Mouse (Mus musculus) liver, embryonic 16.5 days (tissue): Measurements from ENCODE around the gene Iqsec1. TPM values are rescaled to one million over a fixed set of nuclear protein-coding genes. Genes with fewer than 3 reads are reported as not detected.

Source experiments
- ATAC-seq: fragments of 200-750 bp; cut with Nextera tagmentation; 2 replicates; pipeline ENCODE4 v1.8.0; 2017; ENCODE audit warnings: low read depth, mild to moderate bottlenecking, moderate number of reproducible peaks, moderate library complexity
- H3K27ac ChIP-seq: fragments of 300-500 bp; sonication (generic); 2 replicates; pipeline ENCODE4 v1.5.1; 2014; ENCODE audit warnings: mild to moderate bottlenecking, low read length
- H3K27me3 ChIP-seq: fragments of 300-500 bp; sonication (generic); 2 replicates; pipeline ENCODE4 v1.6.1; 2014; ENCODE audit warnings: low read depth, low read length, mixed read lengths; ENCODE audit not compliant: control insufficient read depth, insufficient read depth
- H3K36me3 ChIP-seq: fragments of 300-500 bp; sonication (generic); 2 replicates; pipeline ENCODE4 v1.6.1; 2014; ENCODE audit warnings: mild to moderate bottlenecking; ENCODE audit not compliant: control insufficient read depth, insufficient read depth
- H3K4me1 ChIP-seq: fragments of 300-500 bp; sonication (generic); 2 replicates; pipeline ENCODE4 v1.6.1; 2014; ENCODE audit warnings: low read depth, low read length, mixed read lengths; ENCODE audit not compliant: control insufficient read depth
- H3K4me2 ChIP-seq: fragments of 300-500 bp; sonication (generic); 2 replicates; pipeline ENCODE4 v1.6.1; 2014; ENCODE audit warnings: low read depth, low read length, mixed read lengths
- H3K4me3 ChIP-seq: fragments of 300-500 bp; sonication (generic); 2 replicates; pipeline ENCODE4 v1.5.1; 2014; ENCODE audit warnings: low read depth, mild to moderate bottlenecking, low read length
- H3K9ac ChIP-seq: fragments of 300-500 bp; sonication (generic); 2 replicates; pipeline ENCODE4 v1.6.1; 2014; ENCODE audit warnings: low read depth, low read length
- H3K9me3 ChIP-seq: fragments of 300-500 bp; sonication (generic); replicated peaks from 2 replicates; pipeline ENCODE4 v1.6.1; 2016; ENCODE audit warnings: low read length; ENCODE audit not compliant: control insufficient read depth
- WGBS: fragments of 180-500 bp; shearing (Covaris S2); extraction: QIAGEN DNeasy Blood & Tissue Kit; methylation state at CpG from one replicate; pipeline ENCODE4 v1.1.7; 2014; ENCODE audit not compliant: insufficient replicate concordance; 5-methylcytosine and 5-hydroxymethylcytosine counted together
- polyA plus RNA-seq: library from polyadenylated mRNA; unstranded; fragments of >200 nt; fragmentation: Nextera tagmentation; extraction: Ambion mirVana; gene quantifications from 2 replicates; pipeline ENCODE4 v1.2.1, GENCODE M21; 2015

The Iqsec1 gene
- polyA plus RNA-seq, 1 experiment from 2014 or later = 3.6 TPM

GRCm38 (mm10) chr6:90722993-90723392 lies 265.5 kb downstream of the Iqsec1 start:
- no peak for ATAC-seq
- Histone ChIP-seq H3K9ac (no peak overlapping the region), H3K27ac (no peak overlapping the region), H3K4me3 (no peak overlapping the region), H3K4me2 (no peak overlapping the region), H3K9me3 (no peaks in the 10 kb centered on the region), H3K4me1 (no peaks in the 10 kb centered on the region; the same call in 1 of the 2 replicates), H3K27me3 (no peaks in the 10 kb centered on the region), H3K36me3 (no peaks in the 10 kb centered on the region)
- 59% methylated on average over 3 of the region's 3 CpGs for WGBS

GRCm38 (mm10) chr6:90720996-90721746 lies 267.3 kb downstream of the Iqsec1 start:
- Histone ChIP-seq H3K27me3 (no peaks in the 10 kb centered on the region), H3K4me2 (no peak overlapping the region), H3K4me3 (no peak overlapping the region), H3K4me1 (peaks cover 4% of the 10 kb centered on the region; the same call in 1 of the 2 replicates), H3K27ac (no peak overlapping the region), H3K9me3 (no peaks in the 10 kb centered on the region), H3K9ac (no peak overlapping the region), H3K36me3 (no peaks in the 10 kb centered on the region)
- WGBS = 38% methylated on average over 5 of the region's 5 CpGs
- no peak for ATAC-seq

GRCm38 (mm10) chr6:90720201-90720600 lies 268.3 kb downstream of the Iqsec1 start:
- Histone ChIP-seq H3K36me3 (no peaks in the 10 kb centered on the region), H3K9ac (no peak overlapping the region), H3K4me3 (no peak overlapping the region), H3K27me3 (no peaks in the 10 kb centered on the region), H3K4me2 (no peak overlapping the region), H3K4me1 (peaks cover 12% of the 10 kb centered on the region), H3K27ac (no peak overlapping the region), H3K9me3 (no peaks in the 10 kb centered on the region)
- no peak for ATAC-seq
- 30% methylated on average over 3 of the region's 3 CpGs for WGBS

GRCm38 (mm10) chr6:90719402-90719801 lies 269.1 kb downstream of the Iqsec1 start:
- no peak overlapping the region for H3K4me3 ChIP-seq
- H3K9me3 ChIP-seq = no peaks in the 10 kb centered on the region
- no peak for ATAC-seq
- H3K9ac ChIP-seq = no peak overlapping the region
- WGBS = 75% methylated on average over 6 of the region's 6 CpGs
- no peaks in the 10 kb centered on the region for H3K27me3 ChIP-seq
- H3K4me2 ChIP-seq = no peak overlapping the region
- peaks cover 20% of the 10 kb centered on the region for H3K4me1 ChIP-seq
- no peak overlapping the region for H3K27ac ChIP-seq
- H3K36me3 ChIP-seq = no peaks in the 10 kb centered on the region

- Histone ChIP-seq H3K9ac (no peak overlapping the region), H3K4me3 (no peak overlapping the region), H3K36me3 (no peaks in the 10 kb centered on the region), H3K27ac (no peak overlapping the region), H3K9me3 (no peaks in the 10 kb centered on the region), H3K27me3 (no peaks in the 10 kb centered on the region), H3K4me1 (peaks cover 26% of the 10 kb centered on the region), H3K4me2 (no peak overlapping the region)
- 81% methylated on average over 3 of the region's 3 CpGs for WGBS
- ATAC-seq = no peak
These were observed 270.0 kb downstream of the Iqsec1 start for GRCm38 (mm10) chr6:90718477-90718876.

- 42% methylated on average over 1 of the region's 1 CpGs for WGBS
- no peaks in the 10 kb centered on the region for H3K9me3 ChIP-seq
- H3K27me3 ChIP-seq = no peaks in the 10 kb centered on the region
- peaks cover 33% of the 10 kb centered on the region for H3K4me1 ChIP-seq
- ATAC-seq = no peak
- H3K4me2 ChIP-seq = no peak overlapping the region
- no peak overlapping the region for H3K9ac ChIP-seq
- H3K36me3 ChIP-seq = no peaks in the 10 kb centered on the region
- no peak overlapping the region for H3K27ac ChIP-seq
- H3K4me3 ChIP-seq = no peak overlapping the region
These were observed 270.8 kb downstream of the Iqsec1 start for GRCm38 (mm10) chr6:90717711-90718110.

GRCm38 (mm10) chr6:90716853-90717252 lies 271.6 kb downstream of the Iqsec1 start:
- H3K9me3 ChIP-seq = no peaks in the 10 kb centered on the region
- H3K4me3 ChIP-seq = peak overlapping the region; percentile 84
- H3K36me3 ChIP-seq = no peaks in the 10 kb centered on the region
- H3K27ac ChIP-seq = no peak overlapping the region
- WGBS = 42% methylated on average over 4 of the region's 4 CpGs
- H3K4me2 ChIP-seq = peak overlapping the region; percentile 84
- H3K27me3 ChIP-seq = no peaks in the 10 kb centered on the region
- H3K4me1 ChIP-seq = peaks cover 42% of the 10 kb centered on the region
- ATAC-seq = no peak
- no peak overlapping the region for H3K9ac ChIP-seq

GRCm38 (mm10) chr6:90716066-90716704 lies 272.3 kb downstream of the Iqsec1 start:
- H3K9me3 ChIP-seq = no peaks in the 10 kb centered on the region
- H3K27me3 ChIP-seq = no peaks in the 10 kb centered on the region
- peak overlapping the region; percentile 84 for H3K4me3 ChIP-seq
- H3K36me3 ChIP-seq = no peaks in the 10 kb centered on the region
- peaks cover 49% of the 10 kb centered on the region for H3K4me1 ChIP-seq
- WGBS = under 1% methylated on average over 48 of the region's 49 CpGs
- peak; percentile 85 for ATAC-seq
- peak overlapping the region; percentile 81 for H3K27ac ChIP-seq
- H3K4me2 ChIP-seq = peak overlapping the region; percentile 84
- H3K9ac ChIP-seq = peak overlapping the region; percentile 88

- peak overlapping the region; percentile 81 for H3K27ac ChIP-seq
- no peaks in the 10 kb centered on the region for H3K27me3 ChIP-seq
- H3K4me1 ChIP-seq = peaks cover 57% of the 10 kb centered on the region
- H3K9me3 ChIP-seq = no peaks in the 10 kb centered on the region
- peak overlapping the region; percentile 84 for H3K4me3 ChIP-seq
- WGBS = 37% methylated on average over 4 of the region's 4 CpGs
- H3K36me3 ChIP-seq = no peaks in the 10 kb centered on the region
- ATAC-seq = no peak
- H3K4me2 ChIP-seq = peak overlapping the region; percentile 84
- H3K9ac ChIP-seq = peak overlapping the region; percentile 88
These were observed 273.1 kb downstream of the Iqsec1 start for GRCm38 (mm10) chr6:90715245-90715905.
